Mouse (Mus musculus): ENCODE measurements around the gene Dhdh.
A peak's percentile ranks its signal among the peaks of the same experiment; 100 is the strongest.
"Not testable (repeated sequence)": the region's sequence is repeated elsewhere in the genome, so short reads cannot be mapped to it uniquely, and the experiment has no call there.

Dhdh gene

DNA sequence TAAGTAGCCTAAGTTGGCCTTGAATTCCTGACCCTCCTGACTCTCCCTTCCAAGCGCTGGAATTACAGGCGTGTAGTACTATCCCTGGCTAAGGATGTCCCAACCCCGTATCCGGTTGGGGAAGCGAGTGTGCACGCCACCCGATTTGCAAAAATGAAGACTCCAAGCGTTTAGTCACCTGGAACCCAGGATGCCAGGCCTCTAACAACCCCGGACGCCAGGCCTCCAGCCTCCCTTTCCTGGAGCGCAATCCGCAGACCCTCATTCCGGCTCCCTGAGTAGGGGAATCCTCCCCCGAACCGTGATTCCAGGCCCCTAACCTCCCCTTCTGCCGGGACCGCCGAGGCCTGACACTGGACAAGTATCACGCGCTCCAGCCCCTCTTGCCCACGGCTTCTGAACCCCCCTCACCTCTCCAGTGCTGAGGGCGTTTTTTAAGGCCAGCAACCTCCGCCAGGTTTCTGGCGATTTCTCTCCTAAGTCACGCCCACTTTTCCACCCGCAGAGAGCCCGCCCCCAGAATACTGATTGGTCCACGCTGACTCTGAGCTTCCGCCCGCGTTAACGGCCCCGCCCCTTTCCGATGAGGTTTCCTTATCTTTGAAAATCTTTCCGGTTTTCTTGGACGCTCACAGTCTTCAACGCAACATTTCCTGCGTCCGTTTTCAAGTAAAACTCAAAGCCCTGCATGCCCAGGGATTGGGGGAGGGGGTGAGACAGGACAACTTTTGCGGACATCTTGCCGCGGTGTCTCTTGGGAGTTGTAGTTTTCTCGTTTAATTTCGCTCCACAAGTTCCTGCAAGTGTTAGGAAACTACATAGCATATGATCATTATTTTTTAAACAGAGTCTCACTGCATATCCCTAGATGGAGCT is 21.5 kb upstream of the Dhdh start, which contains the start of gene Nucb1:
TSS of gene Nucb1 (minus strand) at position 495 of the 876 bp plus-strand sequence.
- DNase-seq (ENCODE audit: low spot score): peak; percentile 91

DNA sequence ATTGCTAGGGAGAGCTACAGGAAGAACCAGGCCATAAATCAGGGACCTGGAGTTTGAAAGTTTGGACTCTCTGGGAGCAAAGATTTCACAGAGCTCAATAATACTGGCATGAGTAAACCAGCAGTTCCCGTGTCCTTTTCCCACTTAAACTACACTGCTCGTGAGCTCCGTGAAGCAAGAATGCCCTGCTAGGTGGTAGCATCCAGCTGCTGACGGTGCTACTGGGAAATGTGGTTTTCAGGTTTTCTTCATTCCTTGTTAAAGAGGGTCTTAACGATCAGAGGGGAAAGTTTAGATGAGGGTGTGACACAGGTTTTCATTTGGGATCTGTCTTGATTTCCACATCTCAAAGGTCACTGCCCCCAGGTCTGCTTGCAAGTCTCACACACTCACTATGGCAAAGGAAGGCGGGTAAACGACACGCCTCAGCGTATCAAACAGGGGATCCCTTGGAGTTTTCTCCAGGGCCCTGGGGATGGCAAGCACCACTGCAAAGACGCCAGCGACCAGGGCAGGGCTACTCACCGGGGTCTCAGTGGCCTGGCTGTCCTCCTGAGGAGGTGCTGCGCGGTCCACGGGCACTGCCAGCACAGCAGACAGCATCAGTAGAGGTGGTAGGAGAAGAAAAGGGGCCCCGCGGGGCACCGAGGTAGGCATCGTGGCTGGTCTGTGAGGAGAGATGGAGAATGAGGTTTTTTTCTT is 20.7 kb upstream of the Dhdh start:
- DNase-seq (ENCODE audit: low spot score): no peak

DNA sequence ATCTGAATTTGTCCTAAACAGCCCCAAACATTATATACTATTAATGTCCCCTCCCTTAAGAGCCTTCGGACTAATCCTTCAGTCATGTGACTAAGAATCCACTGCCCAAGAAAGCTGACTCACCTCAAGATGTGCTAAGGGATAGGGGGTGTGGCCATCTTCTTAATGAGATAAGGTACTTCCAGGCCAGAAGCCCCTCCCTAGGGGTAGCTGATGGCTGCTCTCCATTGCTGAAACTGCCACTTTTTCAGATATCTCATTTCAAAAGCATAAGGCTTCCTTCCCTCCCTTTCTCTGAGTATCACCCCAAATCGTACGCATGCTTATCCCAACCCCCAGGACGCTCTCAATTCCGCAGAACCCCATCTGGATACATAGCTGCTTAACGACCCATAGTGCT is 20.0 kb upstream of the Dhdh start:
- DNase-seq (ENCODE audit: low spot score): no peak

DNA sequence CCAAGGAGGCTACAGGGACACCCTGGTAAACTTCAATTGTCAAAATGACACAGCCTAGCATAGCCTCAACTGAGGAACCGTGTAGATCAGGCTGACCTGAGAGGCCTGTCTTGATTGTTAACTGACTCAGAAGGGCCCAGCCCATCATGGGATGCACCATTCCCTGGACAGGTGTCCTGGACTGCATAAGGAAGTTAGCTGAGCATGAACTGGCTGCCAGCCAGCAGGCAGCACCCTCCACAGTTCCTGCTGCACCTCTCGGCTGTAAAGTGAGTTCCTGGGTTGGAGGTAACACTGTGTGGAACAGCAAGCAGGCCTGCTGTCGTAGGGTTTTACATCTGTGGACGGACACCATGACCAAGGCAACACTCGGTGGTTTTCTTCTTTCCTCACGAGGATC is 19.0 kb upstream of the Dhdh start:
- DNase-seq (ENCODE audit: low spot score): no peak

DNA sequence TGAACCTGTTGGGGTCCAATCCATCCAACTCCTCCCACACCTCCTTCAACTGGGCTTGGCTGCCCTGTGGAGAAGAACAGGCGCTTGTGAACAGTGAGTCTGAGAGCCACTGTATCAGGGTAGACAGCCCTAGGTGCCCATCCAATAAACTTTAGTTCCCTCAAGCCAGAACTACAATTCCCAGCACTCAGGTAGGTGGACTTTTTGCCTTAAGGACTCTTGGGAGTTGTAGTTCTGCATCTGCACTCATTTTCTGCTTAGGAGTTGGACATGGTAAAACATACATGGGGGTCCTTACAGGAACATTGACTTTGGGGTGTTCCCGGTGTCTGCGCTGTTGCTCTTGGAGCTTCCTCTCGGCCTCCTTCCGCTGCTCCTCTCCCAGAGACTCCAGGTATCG is 9.8 kb upstream of the Dhdh start:
- DNase-seq (ENCODE audit: low spot score): no peak

DNA sequence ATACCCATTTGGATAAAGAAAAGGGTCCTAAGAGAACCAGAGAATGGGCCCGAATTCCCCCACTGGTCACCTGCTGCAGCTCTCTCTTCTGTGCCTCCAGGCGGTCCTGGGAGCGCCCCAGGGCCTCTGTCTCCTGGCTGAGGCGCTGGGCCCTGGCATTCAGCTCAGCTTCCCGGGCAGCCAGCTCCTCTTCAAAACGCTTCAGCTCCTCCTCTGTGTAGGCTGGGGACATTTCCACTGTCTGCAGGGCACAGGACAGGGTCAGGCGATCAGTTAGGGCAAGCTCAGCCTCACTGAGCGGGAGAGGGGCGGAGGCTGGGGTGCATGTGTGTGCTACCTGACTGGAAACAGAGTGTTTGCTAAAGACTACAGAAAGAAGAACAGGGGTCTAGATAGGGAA is 5.9 kb upstream of the Dhdh start:
- DNase-seq (ENCODE audit: low spot score): no peak

DNA sequence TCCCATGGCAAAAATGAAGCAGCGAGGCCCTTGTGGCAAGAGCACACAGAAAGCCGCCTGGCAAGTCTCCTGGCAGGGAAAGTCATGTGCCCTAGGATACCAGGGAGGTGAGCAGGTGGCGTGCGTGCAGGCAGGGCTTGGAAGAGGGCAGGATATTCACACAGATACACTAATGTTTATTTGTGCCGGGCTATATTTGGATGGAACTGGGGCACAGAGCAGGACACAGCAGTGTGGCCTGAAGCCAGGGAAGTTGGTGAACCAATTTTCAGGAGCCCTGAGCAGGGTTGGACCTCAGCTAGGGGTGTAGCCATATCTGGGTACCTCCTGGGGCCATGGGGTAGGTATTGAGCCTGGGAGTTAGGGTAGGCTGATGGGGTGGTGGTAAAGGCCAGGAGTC is 4.3 kb upstream of the Dhdh start:
- peak; percentile 81 for DNase-seq (ENCODE audit: low spot score)

DNA sequence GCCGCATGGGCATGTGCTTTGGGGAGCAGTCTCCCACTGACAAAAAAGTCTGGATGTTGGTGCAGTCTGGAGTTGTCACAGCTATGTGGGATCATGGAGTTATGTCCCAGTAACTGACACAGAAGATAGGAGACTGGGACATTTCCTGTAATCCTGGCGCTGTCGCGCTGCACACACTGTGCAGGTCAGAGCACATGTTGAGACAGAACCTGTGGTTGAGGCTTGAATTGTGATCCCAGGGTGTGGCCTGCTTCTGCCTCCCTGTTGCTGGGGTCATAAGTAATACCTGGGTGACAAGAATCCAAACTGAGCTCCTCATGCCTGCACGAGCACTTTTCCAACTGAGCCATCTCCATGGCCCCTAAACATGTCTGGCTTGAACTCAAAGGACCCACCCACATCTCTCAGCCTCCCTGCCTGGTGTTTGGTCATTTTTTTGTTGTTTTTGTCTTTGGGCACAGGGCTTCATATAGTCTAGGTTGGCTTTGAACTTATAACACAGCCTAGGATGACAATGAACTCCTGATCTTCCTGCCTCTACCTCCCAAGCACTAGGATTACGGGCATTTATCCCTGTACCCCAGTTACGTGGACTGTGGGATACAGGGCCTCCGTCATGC is 3.7 kb upstream of the Dhdh start:
- DNase-seq (ENCODE audit: low spot score): no peak

DNA sequence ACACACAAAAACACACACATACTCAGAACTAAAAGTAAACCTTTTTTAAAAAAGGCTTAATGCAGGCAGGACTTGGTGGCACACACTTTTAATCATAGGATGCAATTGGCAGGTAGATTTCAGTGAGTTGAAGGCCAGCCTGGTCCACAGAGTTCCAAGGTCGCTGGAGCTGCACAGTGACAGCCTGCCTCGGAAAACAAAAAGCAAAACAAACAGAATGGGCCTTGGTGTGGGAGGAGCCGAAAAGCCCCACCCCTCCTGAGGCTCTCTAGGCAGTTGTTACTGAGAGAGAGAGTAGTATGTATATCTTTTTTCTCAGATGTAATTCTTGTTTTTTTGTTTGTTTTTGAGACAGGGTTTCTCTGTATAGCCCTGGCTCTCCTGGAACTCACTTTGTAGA is 2.7 kb upstream of the Dhdh start:
- peak; percentile 49 for DNase-seq (ENCODE audit: low spot score)

DNA sequence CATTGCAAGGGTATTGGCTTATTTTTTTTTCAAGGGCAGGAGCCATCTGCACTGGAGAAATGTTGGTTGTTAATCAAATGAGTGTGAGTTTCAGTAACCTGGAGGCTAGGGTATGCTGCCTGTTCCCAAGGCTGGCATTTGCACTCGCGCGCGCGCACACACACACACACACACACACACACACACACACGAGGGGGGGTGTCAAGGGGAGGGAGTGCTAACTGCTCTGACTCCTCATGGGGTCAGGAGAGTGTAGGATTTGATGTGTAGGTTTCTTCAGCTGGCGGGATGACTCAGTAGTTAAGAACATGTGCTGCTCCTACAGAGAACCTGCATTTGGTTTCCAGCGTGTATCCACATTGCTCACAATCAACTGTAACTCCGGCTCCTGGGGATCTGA is 2.2 kb upstream of the Dhdh start:
- DNase-seq (ENCODE audit: low spot score): no peak

DNA sequence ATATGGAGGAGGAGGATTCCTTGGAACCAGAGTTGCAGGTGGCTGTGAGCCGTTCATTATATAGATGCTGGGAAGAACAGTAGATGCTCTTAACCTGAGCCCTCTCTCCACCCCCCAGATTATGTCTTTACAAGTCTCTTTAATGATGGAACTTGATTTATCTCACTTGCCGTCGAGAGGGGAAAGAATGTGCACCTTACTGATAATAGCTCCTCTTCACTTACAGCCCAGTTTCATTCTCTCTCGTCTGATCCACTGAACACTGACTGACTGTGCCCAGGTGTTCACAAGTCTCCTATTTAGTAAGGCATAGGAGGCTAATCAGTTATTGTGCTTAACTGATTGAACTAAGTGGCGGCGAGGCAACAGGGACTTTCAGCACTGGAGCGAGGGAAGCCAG is 973 bp upstream of the Dhdh start:
- no peak for DNase-seq (ENCODE audit: low spot score)

DNA sequence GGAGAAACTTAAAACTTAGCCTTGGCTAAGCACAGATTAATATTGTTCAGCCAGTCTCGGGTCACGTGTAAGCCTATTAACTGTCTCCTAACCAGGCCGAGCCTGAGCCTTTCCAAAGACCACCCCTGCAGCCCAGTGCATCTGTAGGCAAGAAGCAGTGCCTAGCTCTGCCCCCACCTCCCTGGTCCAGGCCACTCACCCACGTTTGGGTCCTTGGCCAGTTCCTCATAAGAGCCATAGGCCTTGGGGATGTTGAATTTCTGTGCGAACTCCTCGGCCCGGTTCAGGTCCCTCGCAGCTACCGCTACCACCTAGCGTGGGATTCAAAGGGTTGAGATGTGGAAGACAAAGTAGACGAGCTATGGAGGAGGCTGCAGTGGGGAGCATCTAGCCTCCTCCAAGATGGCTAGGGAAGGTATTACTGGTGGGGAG is 728 bp downstream of the Dhdh start:
- DNase-seq (ENCODE audit: low spot score): no peak

DNA sequence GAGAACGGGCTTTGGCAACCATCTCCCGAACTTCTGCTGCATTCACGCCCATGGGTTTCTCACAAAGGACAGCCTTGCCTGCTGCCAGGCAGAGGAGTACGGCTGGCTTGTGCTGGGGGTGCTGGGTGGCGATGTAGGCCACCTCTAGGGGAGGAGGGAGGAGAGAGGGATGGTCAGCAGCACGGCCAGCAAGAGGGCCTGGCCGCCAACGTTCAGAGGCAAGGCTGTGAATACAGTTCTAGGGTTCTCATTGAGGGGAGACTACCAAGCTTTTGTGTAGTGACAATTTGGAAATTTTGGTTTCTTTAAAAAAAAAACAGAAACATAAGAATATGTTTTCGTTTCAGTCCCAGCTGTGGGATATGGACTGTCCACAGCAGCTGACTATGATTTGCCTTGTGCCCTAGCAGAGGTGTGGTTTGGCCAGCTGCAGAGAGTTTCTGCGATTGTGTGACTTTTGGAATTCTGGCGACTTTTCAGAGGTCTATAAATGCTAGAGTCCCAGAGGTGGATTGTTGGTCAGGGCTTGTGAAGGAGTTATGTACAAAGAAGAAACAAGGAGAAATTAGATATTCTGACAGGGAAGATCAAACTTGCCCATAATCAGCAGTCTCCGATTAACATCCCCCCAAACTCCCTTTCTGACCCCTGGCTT is 1.7 kb downstream of the Dhdh start, which contains the start of gene Gm45808:
TSS of gene Gm45808 (minus strand) at position 51 of the 655 bp plus-strand sequence.
- DNase-seq (ENCODE audit: low spot score): peak; percentile 70

DNA sequence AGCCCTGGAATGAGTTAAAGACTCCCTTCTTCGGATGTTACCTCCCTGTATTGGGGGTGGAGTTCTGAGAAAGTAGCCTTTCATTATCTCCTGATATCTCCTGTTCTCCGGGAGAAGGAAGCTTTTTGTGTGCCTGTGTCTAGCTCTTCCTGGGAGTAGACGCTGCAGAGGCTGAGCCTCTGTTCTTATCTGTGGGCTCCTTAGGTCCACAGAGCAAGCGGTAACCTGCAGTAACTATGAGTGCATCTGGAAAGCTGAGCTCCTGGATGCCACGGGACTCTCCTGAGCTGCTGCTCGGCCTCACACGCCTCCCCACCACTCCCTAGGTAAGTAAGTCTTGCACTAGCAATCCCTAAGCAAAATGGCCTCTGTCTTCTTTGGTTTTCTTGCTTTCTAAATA is 2.4 kb downstream of the Dhdh start:
- no peak for DNase-seq (ENCODE audit: low spot score)

DNA sequence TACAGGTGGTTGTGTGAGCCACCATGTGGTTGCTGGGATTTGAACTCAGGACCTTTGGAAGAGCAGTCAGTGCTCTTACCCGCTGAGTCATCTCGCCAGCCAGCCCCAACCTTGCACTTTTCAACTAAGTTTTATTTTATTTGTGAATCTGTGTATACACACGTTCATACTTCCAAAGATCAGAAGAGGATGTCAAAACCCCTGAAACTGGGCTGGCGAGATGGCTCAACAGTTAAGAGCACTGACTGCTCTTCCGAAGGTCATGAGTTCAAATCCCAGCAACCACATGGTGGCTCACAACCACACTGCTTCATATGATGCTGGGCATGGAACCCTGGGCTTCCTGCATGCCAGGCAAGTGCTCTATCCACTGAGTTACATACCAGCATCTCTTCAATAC is 3.6 kb downstream of the Dhdh start:
- DNase-seq (ENCODE audit: low spot score): not testable (repeated sequence)

DNA sequence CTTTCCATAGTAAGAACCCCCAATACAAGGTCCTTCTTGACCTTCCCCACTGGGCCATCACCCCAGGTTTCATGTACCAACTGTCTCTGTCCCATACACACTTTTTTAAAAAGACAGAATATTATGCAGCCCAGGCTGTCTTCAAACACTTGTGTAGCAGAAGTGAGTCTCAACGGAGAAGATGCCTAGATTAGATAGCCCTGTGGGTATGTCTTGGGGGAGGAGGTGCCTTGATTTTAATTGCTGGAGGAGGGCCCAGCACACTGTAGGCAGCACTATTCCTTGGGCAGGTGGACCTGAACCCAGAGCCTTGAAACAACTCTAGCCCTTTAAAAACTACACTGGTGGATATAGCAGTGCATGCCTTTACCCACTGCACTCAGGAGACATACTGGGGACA is 6.4 kb downstream of the Dhdh start:
- no peak for DNase-seq (ENCODE audit: low spot score)

DNA sequence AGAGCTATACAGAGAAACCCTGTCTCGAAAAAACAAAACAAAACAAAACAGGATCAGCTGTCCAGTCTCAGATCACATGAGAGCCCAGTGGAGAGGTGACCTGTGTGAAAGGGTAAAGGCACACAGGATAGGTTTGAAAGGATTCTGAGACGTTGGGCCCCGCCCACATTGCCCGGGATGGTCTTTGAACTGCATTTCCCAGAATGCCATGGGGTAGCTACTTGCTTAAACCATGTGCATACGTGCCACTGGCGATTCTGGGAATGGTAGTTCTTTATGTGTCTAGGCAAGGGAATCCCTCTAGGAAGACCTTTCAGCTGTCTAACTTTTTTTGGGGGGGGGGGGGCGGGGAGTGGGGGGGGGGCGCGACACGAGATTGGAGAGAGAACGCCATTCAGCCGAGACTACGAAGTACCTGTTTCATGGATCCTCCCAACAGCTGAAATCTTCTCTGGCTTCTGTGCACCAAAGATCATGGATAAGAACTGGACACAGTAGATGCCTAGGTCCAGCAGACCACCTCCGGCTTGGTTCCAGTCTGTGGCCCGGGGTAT is 7.2 kb downstream of the Dhdh start, which contains the start of gene Tulp2:
TSS of gene Tulp2 (plus strand) at position 504 of the 554 bp plus-strand sequence.
- peak; percentile 64 for DNase-seq (ENCODE audit: low spot score)

DNA sequence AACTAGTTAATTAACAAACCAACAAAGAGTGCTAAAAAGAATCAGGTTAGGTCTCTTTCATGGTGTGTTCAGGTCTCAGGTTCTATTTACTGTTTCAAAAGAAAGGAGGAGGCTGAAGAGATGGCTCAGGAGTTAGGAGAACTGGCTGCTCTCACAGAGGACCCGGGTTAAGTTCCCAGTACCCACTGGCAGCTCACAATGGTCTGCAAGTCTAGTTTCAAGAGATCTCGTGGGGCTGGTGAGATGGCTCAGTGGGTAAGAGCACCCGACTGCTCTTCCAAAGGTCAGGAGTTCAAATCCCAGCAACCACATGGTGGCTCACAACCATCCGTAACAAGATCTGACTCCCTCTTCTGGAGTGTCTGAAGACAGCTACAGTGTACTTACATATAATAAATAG is 8.3 kb downstream of the Dhdh start:
- not testable (repeated sequence) for DNase-seq (ENCODE audit: low spot score)

DNA sequence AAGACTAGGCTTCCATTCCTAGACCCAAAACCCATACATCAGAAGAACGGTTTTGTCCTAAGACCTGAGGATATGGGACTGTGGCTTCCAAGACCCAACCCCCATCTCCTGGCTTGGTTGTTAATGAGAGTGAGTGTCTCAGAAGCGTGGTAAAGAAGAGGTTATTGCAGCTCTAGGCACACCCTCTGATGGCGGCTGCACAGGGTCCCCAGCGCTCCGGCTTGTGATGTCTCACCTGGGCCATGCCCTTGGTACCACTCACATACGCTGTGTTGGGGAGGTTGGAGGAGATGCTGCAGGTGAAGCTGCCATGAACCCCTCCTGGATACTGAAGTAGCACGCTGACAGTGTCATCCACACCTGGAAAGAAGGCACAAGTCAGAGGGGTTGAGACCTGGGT is 9.8 kb downstream of the Dhdh start:
- no peak for DNase-seq (ENCODE audit: low spot score)

DNA sequence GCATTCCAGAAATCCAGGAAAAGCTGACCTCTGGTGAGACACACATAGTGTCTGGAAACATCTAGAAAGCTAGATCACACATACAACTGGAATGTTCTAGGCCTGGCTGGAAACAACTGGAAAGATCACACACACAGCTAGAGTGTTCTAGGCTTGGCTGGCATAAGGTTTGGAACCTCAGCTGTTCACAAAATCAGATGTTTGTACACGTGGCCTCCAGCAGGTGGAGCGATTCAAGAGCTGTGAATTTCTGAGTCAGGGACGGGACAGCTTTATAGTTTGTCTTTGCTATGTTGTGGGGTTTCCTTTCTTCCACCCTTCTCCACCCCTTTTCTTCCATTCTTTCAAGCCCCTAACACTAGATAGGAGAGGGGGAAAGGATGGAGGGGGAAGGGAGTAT is 11.6 kb downstream of the Dhdh start:
- peak; percentile 80 for DNase-seq (ENCODE audit: low spot score)

DNA sequence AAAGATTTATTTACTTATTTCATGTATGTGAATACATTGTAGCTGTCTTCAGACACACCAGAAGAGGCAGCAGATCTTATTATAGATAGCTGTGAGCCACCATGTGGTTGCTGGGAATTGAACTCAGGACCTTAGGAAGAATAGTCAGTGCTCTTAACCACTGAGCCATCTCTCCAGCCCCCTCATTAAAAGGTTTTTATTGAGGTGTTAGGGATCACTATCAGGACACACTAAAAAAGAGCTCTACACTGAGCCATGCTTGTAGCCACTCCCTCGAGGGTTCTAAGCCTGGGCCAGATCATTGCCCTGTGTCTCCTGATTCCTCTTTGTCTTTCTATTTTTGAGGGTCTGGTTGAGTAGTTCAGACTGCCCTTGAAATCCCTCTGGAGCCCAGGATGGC is 12.2 kb downstream of the Dhdh start:
- DNase-seq (ENCODE audit: low spot score): no peak

All from adipocyte (in vitro differentiated cells).